In genomic region chr4:119768046-119768445, GRCm38 (mm10) we compare ENCODE assay signal across 22 mouse cellular contexts. TPM values are rescaled to one million over a fixed set of nuclear protein-coding genes. Genes with fewer than 3 reads are reported as not detected.
A peak's percentile ranks its signal among the peaks of the same experiment; 100 is the strongest.
DNase-seq lines count a peak whose midpoint lies in the region; ATAC-seq lines count a peak whose summit lies in the region.
"Had no signal": no experiment of that assay in that cellular context is flagged by ENCODE, and none has a peak within 500 bp of the region (broad histone marks: within the 10 kb centered on the region; RNA-seq: fewer than 3 reads in every experiment).

No protein-coding gene starts in this region.

- H3K9ac ChIP-seq in hindbrain, embryonic 13.5 days, result no peak overlapping the region
- H3K9ac ChIP-seq: embryonic facial prominence, embryonic 12.5 days; embryonic facial prominence, embryonic 15.5 days; forebrain, postnatal 0 days; heart, embryonic 12.5 days; heart, embryonic 15.5 days; hindbrain, embryonic 15.5 days had no signal

- H3K36me3 ChIP-seq in hindbrain, embryonic 13.5 days, result no peaks in the 10 kb centered on the region
- H3K36me3 ChIP-seq: embryonic facial prominence, embryonic 12.5 days; embryonic facial prominence, embryonic 15.5 days; heart, embryonic 12.5 days; heart, embryonic 15.5 days; hindbrain, embryonic 15.5 days had no signal

- H3K4me2 ChIP-seq in hindbrain, embryonic 13.5 days, result no peak overlapping the region
- H3K4me2 ChIP-seq: embryonic facial prominence, embryonic 12.5 days; embryonic facial prominence, embryonic 15.5 days; heart, embryonic 12.5 days; heart, embryonic 15.5 days; hindbrain, embryonic 15.5 days had no signal

- H3K4me1 ChIP-seq in hindbrain, embryonic 13.5 days (replicated peaks), result no peaks in the 10 kb centered on the region
- H3K4me1 ChIP-seq: embryonic facial prominence, embryonic 12.5 days; embryonic facial prominence, embryonic 15.5 days; heart, embryonic 12.5 days; heart, embryonic 15.5 days; hindbrain, embryonic 15.5 days had no signal

- 88% methylated on average over 3 of the region's 3 CpGs for WGBS in hindbrain, embryonic 13.5 days

- DNase-seq in cerebellum, adult 18-20 months, result peak; percentile 54 to 64
- DNase-seq in cerebellum, adult 8-10 months, result no peak
- peak; percentile 72 for DNase-seq in cerebellum, adult 9-10 months
- peak; percentile 43 to 49 for DNase-seq in cerebellum, postnatal 14 days
- no peak for DNase-seq in ovary, postnatal 14 days (ENCODE audit: low spot score)
- DNase-seq: adrenal gland, adult 8-10 months; adrenal gland, postnatal 36 days; forebrain, postnatal 0 days; gastrocnemius, postnatal 25 days; heart, adult 18-20 months; heart, postnatal 10 days; heart, postnatal 4 days; kidney, adult 2 months had no signal

- H3K9me3 ChIP-seq in hindbrain, embryonic 13.5 days, result no peaks in the 10 kb centered on the region; the same call in 1 of the 2 replicates
- H3K9me3 ChIP-seq: embryonic facial prominence, embryonic 12.5 days; embryonic facial prominence, embryonic 15.5 days; heart, embryonic 12.5 days; heart, embryonic 15.5 days; hindbrain, embryonic 15.5 days had no signal

- no peaks in the 10 kb centered on the region for H3K27me3 ChIP-seq in hindbrain, embryonic 13.5 days
- H3K27me3 ChIP-seq: embryonic facial prominence, embryonic 12.5 days; embryonic facial prominence, embryonic 15.5 days; heart, embryonic 12.5 days; heart, embryonic 15.5 days; hindbrain, embryonic 15.5 days had no signal

- no peak overlapping the region for H3K4me3 ChIP-seq in hindbrain, embryonic 13.5 days
- H3K4me3 ChIP-seq: embryonic facial prominence, embryonic 12.5 days; embryonic facial prominence, embryonic 15.5 days; heart, embryonic 12.5 days; heart, embryonic 15.5 days; hindbrain, embryonic 15.5 days had no signal

- H3K27ac ChIP-seq in hindbrain, embryonic 13.5 days, result no peak overlapping the region
- H3K27ac ChIP-seq: embryonic facial prominence, embryonic 12.5 days; embryonic facial prominence, embryonic 15.5 days; heart, embryonic 15.5 days; hindbrain, embryonic 15.5 days had no signal

- no peak for ATAC-seq in hindbrain, embryonic 13.5 days (ENCODE audit: low FRiP score)
- ATAC-seq: CD4-positive, CD25-positive, alpha-beta regulatory T cell, adult 4 months; forebrain, embryonic 14.5 days; forebrain, postnatal 0 days; intestine, postnatal 0 days had no signal

RNA-seq across cellular contexts. Expression of gene Hivep3, which starts 34.5 kb away (rescaled TPM):
- 9.1 and 12.8 TPM in 2 replicates for polyA plus RNA-seq in hindbrain, embryonic 13.5 days (2015; fragmentation: Nextera tagmentation; extraction: Ambion mirVana)

Comparison
In these comparisons a context has a peak if more than half of its experiments do, and no peak if none do; other contexts are left out.
1. DNase-seq: peak in cerebellum, adult 18-20 months (2 of 2), cerebellum, adult 9-10 months (single experiment) and cerebellum, postnatal 14 days (2 of 2); none in cerebellum, adult 8-10 months (single experiment) and ovary, postnatal 14 days (single experiment).